Mouse (Mus musculus) liver, adult 2 months (tissue): ENCODE measurements around the gene Eefsec.

Experiments
- CTCF ChIP-seq: fragments of 200-500 bp; IDR thresholded peaks from 2 replicates; pipeline ENCODE4 v1.5.1; 2011; ENCODE audit warnings: low read depth, low read length, control low read depth
- POLR2A ChIP-seq: fragments of 200-500 bp; IDR thresholded peaks from 2 replicates; pipeline ENCODE4 v1.6.1; 2011; ENCODE audit warnings: low read length, control low read depth; ENCODE audit not compliant: insufficient read depth; ENCODE audit errors: extremely low read depth

DNA sequence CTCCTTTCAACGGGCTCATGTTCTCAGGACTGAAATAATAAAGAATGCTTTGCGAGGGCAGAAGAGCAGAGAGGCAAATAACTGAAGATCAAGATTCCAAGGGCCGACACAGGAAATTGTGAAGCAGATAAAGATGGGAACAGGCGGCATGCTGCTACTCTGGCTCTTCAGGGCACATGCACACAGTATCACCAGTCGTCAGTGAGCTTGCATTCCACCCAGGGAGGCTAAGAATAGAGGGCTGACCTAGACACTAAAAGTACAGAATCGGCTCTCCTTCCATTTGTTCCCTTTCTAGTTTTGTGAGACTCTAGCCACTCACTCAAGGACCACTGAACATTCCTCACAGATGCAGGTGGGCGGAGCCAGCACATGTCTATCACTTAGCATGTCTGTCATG lies 145.1 kb downstream of the Eefsec start:
- TF ChIP-seq CTCF (no peak), POLR2A (no peak)
